Mouse (Mus musculus) cortical plate, adult 2 months (tissue): ENCODE measurements around the gene Map7.

Experiments used
- CTCF ChIP-seq: fragments of 200-500 bp; IDR thresholded peaks from 2 replicates; pipeline ENCODE4 v1.5.1; 2011; ENCODE audit warnings: mild to moderate bottlenecking, control low read depth, low read length; ENCODE audit not compliant: insufficient read depth; ENCODE audit errors: extremely low read depth
- POLR2A ChIP-seq: fragments of 200-500 bp; IDR thresholded peaks from 2 replicates; pipeline ENCODE4 v1.6.1; 2011; ENCODE audit warnings: mild to moderate bottlenecking, low read length, control low read depth; ENCODE audit not compliant: insufficient read depth; ENCODE audit errors: extremely low read depth

GRCm38 (mm10) chr10:20268945-20269344, 120.7 kb downstream of the Map7 start:
- TF ChIP-seq POLR2A (no peak), CTCF (no peak)
